Mouse (Mus musculus) liver, embryonic 14.5 days (tissue): Measurements from ENCODE around the gene Gstt4.

Source experiments
- CTCF ChIP-seq: IDR thresholded peaks from 2 replicates; pipeline ENCODE4 v1.5.1; 2016; ENCODE audit warnings: antibody characterized with exemption, low read depth, control low read depth
- EP300 ChIP-seq: IDR thresholded peaks from 2 replicates; pipeline ENCODE4 v1.6.1; 2016; ENCODE audit warnings: antibody characterized with exemption, low read depth

DNA sequence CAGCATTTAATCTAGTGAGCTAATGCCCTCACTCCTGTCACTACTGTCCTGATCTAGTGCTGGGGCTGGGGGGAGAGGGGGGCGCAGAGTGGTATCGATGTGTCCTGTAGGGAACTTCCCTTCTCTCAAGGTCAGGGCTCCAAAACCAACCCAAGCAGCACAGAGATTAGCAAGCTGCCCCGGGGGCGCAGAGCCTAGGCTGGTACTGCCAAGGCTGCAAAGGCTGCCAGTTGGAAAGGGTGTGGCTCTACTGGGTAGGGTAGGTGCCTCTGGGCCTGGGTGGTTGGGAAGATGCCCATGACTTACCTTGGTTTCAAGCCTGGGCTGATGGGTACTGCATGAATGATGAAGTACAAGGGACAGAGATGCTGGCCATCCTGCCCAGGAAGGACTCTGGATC, 35.3 kb upstream of the Gstt4 start:
- TF ChIP-seq EP300 (no peak), CTCF (no peak)
